Mouse (Mus musculus): ENCODE results near the gene Ap4b1.
"Not testable (repeated sequence)": the region's sequence is repeated elsewhere in the genome, so short reads cannot be mapped to it uniquely, and the experiment has no call there.

Ap4b1 gene

DNA sequence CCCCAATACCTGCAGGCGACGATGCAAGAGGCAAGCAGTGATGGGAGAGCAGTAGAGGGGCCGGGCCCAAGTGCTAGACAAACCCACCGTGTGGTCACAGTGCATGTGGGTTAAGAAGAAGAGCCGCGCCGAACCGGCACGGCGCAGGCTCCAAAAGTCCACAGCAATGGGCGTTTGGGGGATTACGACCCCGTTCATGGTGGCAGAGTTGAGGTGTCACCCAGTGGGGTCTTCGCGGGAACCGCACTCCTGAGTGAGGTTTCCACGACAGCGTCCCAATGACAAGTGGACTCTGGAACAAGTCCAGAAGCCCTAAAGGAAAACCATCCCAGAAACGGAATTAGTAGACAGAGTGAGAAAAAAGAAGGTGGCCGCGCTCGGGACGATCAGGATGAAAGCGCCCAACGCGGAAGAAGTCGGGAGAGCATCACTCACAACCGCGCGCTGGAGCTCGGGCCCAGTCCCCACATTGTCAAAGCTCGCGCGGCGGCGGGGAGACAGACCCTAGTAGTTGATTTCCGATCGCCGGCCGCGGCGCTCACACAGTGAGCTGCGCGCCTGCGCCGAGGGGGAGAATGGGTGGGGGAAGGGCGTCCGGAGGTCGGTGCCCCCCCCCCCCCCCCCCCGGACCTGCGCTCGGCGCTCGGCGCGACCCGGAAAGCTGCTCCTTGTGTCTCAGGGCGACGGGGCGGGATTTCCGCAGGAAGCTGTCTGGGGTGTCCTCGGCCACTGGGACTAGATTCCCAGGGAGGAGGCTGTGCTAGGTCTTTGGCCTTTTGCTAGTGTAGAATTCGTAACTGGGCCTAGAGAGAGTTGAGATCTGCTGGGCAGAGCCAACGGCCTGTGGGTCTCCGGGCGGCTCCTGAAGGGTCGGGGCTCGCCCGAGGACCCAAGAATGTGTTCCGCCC is at the start of gene Ap4b1, which contains the start of the genes Dclre1b and Gm43064:
Ap4b1 (plus strand) TSS at position 630 of the 908 bp plus-strand sequence.
Dclre1b (minus strand) TSS at position 554 of the 908 bp plus-strand sequence.
Gm43064 (plus strand) TSS at position 683 of the 908 bp plus-strand sequence.
- DNase-seq (ENCODE audit: low read depth) = peak; percentile 87

GRCm38 (mm10) chr3:103766789-103767188 is 42.5 kb upstream of the Ap4b1 start:
- no peak for DNase-seq (ENCODE audit: low read depth)

- no peak for DNase-seq (ENCODE audit: low read depth)
Observed at GRCm38 (mm10) chr3:103771531-103772130, 37.7 kb upstream of the Ap4b1 start.

GRCm38 (mm10) chr3:103772846-103773245 is 36.5 kb upstream of the Ap4b1 start:
- DNase-seq (ENCODE audit: low read depth) = no peak

- DNase-seq (ENCODE audit: low read depth) = no peak
Observed at GRCm38 (mm10) chr3:103773508-103773907, 35.8 kb upstream of the Ap4b1 start.

DNA sequence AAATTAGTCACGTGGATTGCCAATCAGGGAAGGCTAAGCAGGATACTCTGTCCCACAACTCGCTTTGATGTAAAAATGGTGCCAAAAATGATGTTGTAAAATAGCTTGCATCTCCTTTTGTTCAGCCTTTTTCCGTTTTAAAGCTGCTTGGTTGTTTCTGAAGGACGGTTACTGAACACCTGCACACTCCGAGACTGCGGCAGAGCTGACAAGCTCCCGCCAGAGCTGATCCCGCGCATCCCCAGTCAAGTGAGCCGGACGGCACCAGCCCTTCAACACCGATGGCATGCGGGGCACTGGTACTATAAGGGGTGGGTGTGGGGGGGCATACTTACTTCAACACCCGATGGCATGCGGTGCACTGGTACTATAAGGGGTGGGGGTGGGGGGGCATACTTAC is 35.3 kb upstream of the Ap4b1 start:
- DNase-seq (ENCODE audit: low read depth) = no peak

- DNase-seq (ENCODE audit: low read depth) = no peak
Observed at GRCm38 (mm10) chr3:103777940-103778339, 31.4 kb upstream of the Ap4b1 start.

DNA sequence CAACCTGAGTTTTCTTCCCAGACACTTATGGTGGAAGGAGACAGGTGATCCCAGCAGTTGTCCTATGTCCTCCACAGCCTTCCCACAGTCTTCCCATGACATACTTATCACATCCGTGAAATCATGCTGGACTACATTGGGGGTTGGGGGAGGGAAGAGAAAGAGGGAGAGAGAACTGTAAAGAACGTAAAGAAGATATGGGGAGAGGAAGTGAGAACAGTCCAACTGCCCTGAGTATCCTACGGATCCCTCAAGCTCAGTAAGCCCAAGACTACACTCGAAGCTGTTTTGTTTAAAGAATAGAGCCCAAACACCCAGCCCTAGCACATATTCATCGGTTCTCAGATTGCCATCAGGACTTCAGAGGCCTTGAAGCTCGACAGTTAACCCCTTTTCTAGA is 30.7 kb upstream of the Ap4b1 start:
- no peak for DNase-seq (ENCODE audit: low read depth)

GRCm38 (mm10) chr3:103779183-103779582 is 30.1 kb upstream of the Ap4b1 start:
- DNase-seq (ENCODE audit: low read depth) = no peak

- DNase-seq (ENCODE audit: low read depth) = no peak
Observed at GRCm38 (mm10) chr3:103780271-103780670, 29.0 kb upstream of the Ap4b1 start.

GRCm38 (mm10) chr3:103780777-103781176 is 28.5 kb upstream of the Ap4b1 start:
- no peak for DNase-seq (ENCODE audit: low read depth)

GRCm38 (mm10) chr3:103782844-103783609 is 26.3 kb upstream of the Ap4b1 start:
- DNase-seq (ENCODE audit: low read depth) = no peak

- no peak for DNase-seq (ENCODE audit: low read depth)
Observed at GRCm38 (mm10) chr3:103787225-103787624, 22.1 kb upstream of the Ap4b1 start.

DNA sequence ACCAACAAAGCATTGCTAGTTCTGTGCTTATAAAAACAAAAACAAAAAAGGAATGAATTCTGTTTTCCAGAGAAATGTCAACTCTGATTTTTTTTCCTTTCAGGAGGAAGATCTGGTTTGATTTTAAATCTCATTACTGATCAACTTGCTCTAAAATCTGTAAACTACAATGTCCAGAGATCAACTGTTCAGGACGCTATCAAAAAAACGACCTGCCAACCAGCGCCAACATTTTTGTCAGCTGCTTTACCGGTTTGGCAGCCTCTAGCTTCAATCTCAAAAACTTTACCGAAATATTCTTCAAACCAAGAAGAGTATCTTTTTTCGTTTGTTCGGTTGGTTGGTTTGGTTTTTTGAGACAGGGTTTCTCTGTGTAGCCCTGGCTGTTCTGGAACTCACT is 20.2 kb upstream of the Ap4b1 start:
- DNase-seq (ENCODE audit: low read depth) = no peak

DNA sequence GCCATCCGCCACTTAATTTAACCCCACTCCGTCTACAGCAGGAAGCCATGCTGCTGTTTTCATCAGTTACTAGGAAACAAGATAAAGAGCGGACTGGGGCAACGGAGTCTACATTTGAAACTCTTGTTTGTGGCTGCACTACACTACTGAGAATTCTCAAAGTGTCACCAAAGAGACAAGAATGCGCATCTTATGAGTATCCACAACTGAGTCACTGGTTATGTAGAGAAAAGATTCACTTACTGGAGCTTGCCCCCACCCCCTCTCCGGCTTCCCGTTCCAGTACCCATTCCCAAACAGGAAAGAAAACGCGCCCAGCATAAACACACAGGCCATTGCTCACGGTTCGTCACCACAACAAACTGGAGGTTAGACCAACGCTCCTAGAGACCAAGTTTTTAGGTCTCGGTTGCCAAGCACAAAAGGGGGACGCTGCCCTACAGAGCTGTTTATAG is 19.4 kb upstream of the Ap4b1 start:
- no peak for DNase-seq (ENCODE audit: low read depth)

DNA sequence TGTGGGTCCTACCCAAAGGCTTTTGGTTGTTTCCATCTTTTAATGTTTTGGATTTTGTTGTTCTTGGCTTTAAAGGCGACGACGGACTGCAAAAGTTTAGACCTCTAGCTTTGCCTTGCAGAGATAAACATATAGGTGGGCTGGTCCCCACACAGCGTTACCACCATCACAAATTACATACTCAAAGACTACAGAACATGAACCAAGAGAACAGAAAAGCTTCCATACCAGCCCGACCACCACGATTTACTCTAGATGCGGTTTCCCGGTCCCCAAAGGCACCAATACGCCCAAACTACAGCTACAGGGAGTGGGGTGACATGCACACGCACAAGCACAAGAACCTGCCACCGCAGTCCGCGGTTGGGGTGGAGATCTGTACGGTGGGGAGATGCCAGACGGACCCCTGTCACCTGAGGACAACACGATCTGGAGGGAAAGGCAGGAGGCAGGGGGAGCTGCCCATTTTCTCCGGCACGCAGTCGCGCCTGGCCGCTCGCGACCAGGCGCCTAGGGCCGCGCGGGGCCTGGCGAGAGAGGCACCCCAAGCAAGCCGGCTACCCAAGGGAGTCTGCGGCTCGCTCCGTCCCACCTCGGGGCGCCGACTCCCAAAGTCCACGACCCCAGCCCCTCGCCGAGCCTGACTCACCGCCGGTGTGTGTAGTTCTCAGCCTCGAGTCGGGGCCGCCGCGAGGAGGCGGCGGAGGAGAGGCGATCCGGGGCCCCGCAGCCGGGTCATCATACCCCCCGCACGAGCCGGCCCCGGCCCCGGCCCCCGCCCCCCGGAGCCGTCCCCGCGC is 18.8 kb upstream of the Ap4b1 start:
- DNase-seq (ENCODE audit: low read depth) = no peak

DNA sequence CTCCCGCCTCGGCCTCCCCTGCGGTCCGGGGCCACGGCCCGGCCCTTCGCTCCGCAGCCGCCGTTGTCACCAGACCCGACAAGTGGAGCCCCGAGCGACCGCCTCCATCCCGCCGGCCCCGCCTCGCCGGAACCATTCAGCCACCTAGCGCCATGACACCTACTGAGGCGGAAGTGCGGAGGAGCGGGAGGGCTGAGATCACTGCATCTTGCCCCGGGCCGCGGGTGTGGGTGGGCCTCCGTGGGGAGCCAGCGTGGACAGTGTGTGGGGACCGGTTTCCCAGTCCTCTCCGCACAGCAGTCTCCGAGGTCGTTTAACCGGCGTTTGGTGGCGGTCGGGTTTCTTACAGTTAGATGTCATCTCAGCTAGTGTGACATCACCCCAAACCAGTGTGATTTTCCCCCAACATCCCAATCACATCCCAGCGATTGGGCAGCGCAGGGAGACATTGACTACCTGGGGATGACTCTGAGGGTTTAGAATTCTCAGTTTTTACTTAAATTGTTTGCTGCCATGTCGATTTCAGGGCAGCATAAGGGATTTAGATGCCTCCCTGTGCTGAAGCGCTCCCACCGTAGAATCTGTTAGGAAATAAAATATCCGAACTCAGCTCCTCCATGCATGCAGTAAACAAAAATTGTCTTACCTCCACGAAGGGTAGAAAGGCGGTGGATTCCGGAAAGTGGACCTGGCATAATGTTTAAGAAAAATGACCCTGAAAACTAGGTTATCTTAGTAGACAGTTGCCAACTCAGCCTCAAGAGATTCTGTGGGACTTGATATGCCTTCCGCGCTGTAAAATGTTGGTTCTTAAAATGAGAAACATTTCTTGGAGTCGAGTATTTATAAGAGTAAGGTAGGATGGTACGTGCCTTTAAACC is 17.9 kb upstream of the Ap4b1 start, which contains the start of gene Hipk1:
Hipk1 (minus strand) TSS at position 334 of the 881 bp plus-strand sequence.
- peak; percentile 81 for DNase-seq (ENCODE audit: low read depth)

DNA sequence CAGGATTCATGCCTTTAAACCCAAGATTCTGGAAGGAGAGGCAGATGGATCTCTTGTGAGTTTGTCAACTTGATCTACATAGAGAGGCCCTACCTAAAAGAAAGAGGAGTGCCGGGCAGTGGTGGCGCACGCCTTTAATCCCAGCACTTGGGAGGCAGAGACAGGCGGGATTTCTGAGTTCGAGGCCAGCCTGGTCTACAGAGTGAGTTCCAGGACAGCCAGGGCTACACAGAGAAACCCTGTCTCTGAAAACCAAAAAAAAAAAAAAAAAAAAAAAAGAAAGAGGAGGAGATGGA is 17.3 kb upstream of the Ap4b1 start:
- not testable (repeated sequence) for DNase-seq (ENCODE audit: low read depth)

DNA sequence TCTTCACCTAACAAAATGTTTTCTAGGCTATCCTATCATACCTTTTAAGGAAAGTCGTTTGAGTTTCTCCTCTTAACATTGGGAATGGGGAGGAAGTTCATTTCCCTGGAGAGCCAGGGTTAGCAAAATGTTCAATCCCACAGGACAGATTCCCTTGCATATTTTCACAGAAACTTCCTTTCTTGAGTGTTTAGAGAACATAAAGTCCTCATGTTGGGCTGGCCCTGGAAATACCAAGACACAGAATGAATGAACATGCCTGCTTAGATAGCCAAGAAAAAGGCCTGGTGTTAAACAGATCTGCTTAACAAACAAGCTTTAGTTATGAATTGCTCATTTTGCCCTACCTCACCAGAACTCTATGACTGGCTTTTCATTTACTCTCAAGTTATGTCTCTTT is 16.8 kb upstream of the Ap4b1 start:
- DNase-seq (ENCODE audit: low read depth) = no peak

- DNase-seq (ENCODE audit: low read depth) = no peak
Observed at GRCm38 (mm10) chr3:103796389-103796788, 12.9 kb upstream of the Ap4b1 start.

DNA sequence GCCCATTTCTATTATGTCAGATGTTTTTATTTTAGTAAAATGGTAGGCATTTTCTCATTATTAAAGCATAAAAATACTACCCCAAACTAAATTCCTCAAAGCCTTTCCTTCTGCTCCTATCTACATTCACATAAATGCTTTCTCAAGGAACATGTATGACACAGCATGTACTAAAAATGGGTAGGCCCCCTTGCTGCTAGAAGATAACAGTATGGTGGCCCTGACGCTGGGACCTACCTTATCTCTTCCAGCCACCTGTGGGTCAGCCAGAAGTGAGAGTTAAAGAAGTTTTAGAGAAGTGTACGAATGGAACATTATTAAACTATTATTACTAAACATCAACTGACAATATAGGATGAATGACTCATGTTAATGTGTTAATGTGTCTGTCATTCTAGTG is 9.8 kb upstream of the Ap4b1 start:
- DNase-seq (ENCODE audit: low read depth) = no peak

Data from c-Kit-positive CD71-negative TER-119-negative erythroid progenitor cells, embryonic 14.5 days (primary cell).